Mouse (Mus musculus): ENCODE results near the gene Ptdss2. TPM values are rescaled to one million over a fixed set of nuclear protein-coding genes. Genes with fewer than 3 reads are reported as not detected.

Ptdss2 gene
- total and polyA plus RNA-seq, 2 experiments from 2014 or later, result 19.6 to 90.9 TPM

GRCm38 (mm10) chr7:141198121-141198520 is 75.9 kb downstream of the Ptdss2 start:
- Histone ChIP-seq H3K4me3 (ENCODE audit: low read depth, low read length) (no peak overlapping the region), H3K4me2 (ENCODE audit: low read depth, low read length, poor library complexity, severe bottlenecking) (no peak overlapping the region), H3K36me3 (ENCODE audit: insufficient read depth, low read length) (no peaks in the 10 kb centered on the region), H3K4me1 (ENCODE audit: insufficient read depth, low read length) (0 out of 2 replicates have a peak, but pooled peaks cover under 1% of the 10 kb centered on the region), H3K9ac (replicated peaks; ENCODE audit: low read length, poor library complexity, severe bottlenecking) (no peak overlapping the region), H3K9me3 (ENCODE audit: low read length) (no peaks in the 10 kb centered on the region), H3K27ac (ENCODE audit: low read depth, low read length) (no peak overlapping the region), H3K27me3 (ENCODE audit: insufficient read depth, low read length) (no peaks in the 10 kb centered on the region)
- no peak for TF ChIP-seq CTCF (IDR thresholded peaks at IDR 0.05)
- WGBS, result 93% methylated on average over 4 of the region's 4 CpGs
- no peak for ATAC-seq (ENCODE audit: low FRiP score)
- DNase-seq (ENCODE audit: low spot score), result no peak

GRCm38 (mm10) chr7:141204546-141204945 is 82.4 kb downstream of the Ptdss2 start:
- 74% methylated on average over 3 of the region's 3 CpGs for WGBS
- no peaks in the 10 kb centered on the region for H3K9me3 ChIP-seq (ENCODE audit: low read length)
- DNase-seq (ENCODE audit: low spot score) (no peak), ATAC-seq (ENCODE audit: low FRiP score) (no peak)
- no peak overlapping the region for H3K4me3 ChIP-seq (ENCODE audit: low read depth, low read length)
- no peaks in the 10 kb centered on the region for H3K36me3 ChIP-seq (ENCODE audit: insufficient read depth, low read length)
- H3K27me3 ChIP-seq (ENCODE audit: insufficient read depth, low read length), result no peaks in the 10 kb centered on the region
- no peak overlapping the region for H3K9ac ChIP-seq (replicated peaks; ENCODE audit: low read length, poor library complexity, severe bottlenecking)
- no peak for TF ChIP-seq CTCF (IDR thresholded peaks at IDR 0.05)
- H3K27ac ChIP-seq (ENCODE audit: low read depth, low read length), result no peak overlapping the region
- no peaks in the 10 kb centered on the region for H3K4me1 ChIP-seq (ENCODE audit: insufficient read depth, low read length)
- no peak overlapping the region for H3K4me2 ChIP-seq (ENCODE audit: low read depth, low read length, poor library complexity, severe bottlenecking)

GRCm38 (mm10) chr7:141205504-141205903 is 83.3 kb downstream of the Ptdss2 start:
- DNase-seq (ENCODE audit: low spot score), result no peak
- Histone ChIP-seq H3K4me3 (ENCODE audit: low read depth, low read length) (no peak overlapping the region), H3K27ac (ENCODE audit: low read depth, low read length) (no peak overlapping the region), H3K4me2 (ENCODE audit: low read depth, low read length, poor library complexity, severe bottlenecking) (no peak overlapping the region), H3K4me1 (ENCODE audit: insufficient read depth, low read length) (no peaks in the 10 kb centered on the region), H3K9me3 (ENCODE audit: low read length) (no peaks in the 10 kb centered on the region), H3K9ac (replicated peaks; ENCODE audit: low read length, poor library complexity, severe bottlenecking) (no peak overlapping the region), H3K27me3 (ENCODE audit: insufficient read depth, low read length) (no peaks in the 10 kb centered on the region), H3K36me3 (ENCODE audit: insufficient read depth, low read length) (no peaks in the 10 kb centered on the region)
- TF ChIP-seq CTCF (IDR thresholded peaks at IDR 0.05), result no peak
- no peak for ATAC-seq (ENCODE audit: low FRiP score)
- WGBS, result 89% methylated on average over 5 of the region's 5 CpGs

- no peak for TF ChIP-seq CTCF (IDR thresholded peaks at IDR 0.05)
- H3K9ac ChIP-seq (replicated peaks; ENCODE audit: low read length, poor library complexity, severe bottlenecking), result no peak overlapping the region
- ATAC-seq (ENCODE audit: low FRiP score) (no peak), DNase-seq (ENCODE audit: low spot score) (no peak)
- no peak overlapping the region for H3K4me2 ChIP-seq (ENCODE audit: low read depth, low read length, poor library complexity, severe bottlenecking)
- no peak overlapping the region for H3K4me3 ChIP-seq (ENCODE audit: low read depth, low read length)
- H3K27me3 ChIP-seq (ENCODE audit: insufficient read depth, low read length), result no peaks in the 10 kb centered on the region
- no peaks in the 10 kb centered on the region for H3K36me3 ChIP-seq (ENCODE audit: insufficient read depth, low read length)
- no peaks in the 10 kb centered on the region for H3K4me1 ChIP-seq (ENCODE audit: insufficient read depth, low read length)
- 93% methylated on average over 18 of the region's 18 CpGs for WGBS
- no peak overlapping the region for H3K27ac ChIP-seq (ENCODE audit: low read depth, low read length)
- H3K9me3 ChIP-seq (ENCODE audit: low read length), result no peaks in the 10 kb centered on the region
These were observed 84.2 kb downstream of the Ptdss2 start for GRCm38 (mm10) chr7:141206182-141206937.

Other genes starting within 250 kb of the Ptdss2 start
- gene Psmd13, start 240.4 kb upstream of the Ptdss2 start, total RNA-seq (2014; rRNA removed), result 107 and 136 TPM in 2 replicates
- gene Psmd13, start 240.4 kb upstream of the Ptdss2 start, polyA plus RNA-seq (2015; fragmentation: Nextera tagmentation; extraction: Ambion mirVana), result 245 and 265 TPM in 2 replicates
- 55.5 and 66.3 TPM in 2 replicates for gene Sirt3, start 240.1 kb upstream of the Ptdss2 start, total RNA-seq (2014; rRNA removed)
- gene Sirt3, start 240.1 kb upstream of the Ptdss2 start, polyA plus RNA-seq (2015; fragmentation: Nextera tagmentation; extraction: Ambion mirVana), result 60.9 and 72.3 TPM in 2 replicates
- gene Cox8b, start 221.9 kb upstream of the Ptdss2 start, total RNA-seq (2014; rRNA removed), result not detected in 2 replicates
- gene Cox8b, start 221.9 kb upstream of the Ptdss2 start, polyA plus RNA-seq (2015; fragmentation: Nextera tagmentation; extraction: Ambion mirVana), result not detected in 2 replicates
- 0.24 and 0.82 TPM in 2 replicates for gene Nlrp6, start 201.5 kb upstream of the Ptdss2 start, total RNA-seq (2014; rRNA removed)
- 0.90 and 0.99 TPM in 2 replicates for gene Nlrp6, start 201.5 kb upstream of the Ptdss2 start, polyA plus RNA-seq (2015; fragmentation: Nextera tagmentation; extraction: Ambion mirVana)
- 7.8 and 10.5 TPM in 2 replicates for gene Pgghg, start 181.0 kb upstream of the Ptdss2 start, total RNA-seq (2014; rRNA removed)
- gene Pgghg, start 181.0 kb upstream of the Ptdss2 start, polyA plus RNA-seq (2015; fragmentation: Nextera tagmentation; extraction: Ambion mirVana), result 4.3 and 4.4 TPM in 2 replicates
- 0.99 TPM in 1 of 2 replicates, not detected in the other for gene Ifitm5, start 172.1 kb upstream of the Ptdss2 start, total RNA-seq (2014; rRNA removed)
- 0.63 TPM in 1 of 2 replicates, not detected in the other for gene Ifitm5, start 172.1 kb upstream of the Ptdss2 start, polyA plus RNA-seq (2015; fragmentation: Nextera tagmentation; extraction: Ambion mirVana)
- not detected in 2 replicates for gene Gm45717, start 166.4 kb upstream of the Ptdss2 start, total RNA-seq (2014; rRNA removed)
- 0.81 TPM in 1 of 2 replicates, not detected in the other for gene Gm45717, start 166.4 kb upstream of the Ptdss2 start, polyA plus RNA-seq (2015; fragmentation: Nextera tagmentation; extraction: Ambion mirVana)
- 66.6 and 79.1 TPM in 2 replicates for gene Ifitm2, start 166.4 kb upstream of the Ptdss2 start, total RNA-seq (2014; rRNA removed)
- 200 and 218 TPM in 2 replicates for gene Ifitm2, start 166.4 kb upstream of the Ptdss2 start, polyA plus RNA-seq (2015; fragmentation: Nextera tagmentation; extraction: Ambion mirVana)
- 9.7 and 16.3 TPM in 2 replicates for gene Ifitm1, start 155.2 kb upstream of the Ptdss2 start, total RNA-seq (2014; rRNA removed)
- 14.6 and 21.2 TPM in 2 replicates for gene Ifitm1, start 155.2 kb upstream of the Ptdss2 start, polyA plus RNA-seq (2015; fragmentation: Nextera tagmentation; extraction: Ambion mirVana)
- gene Ifitm3, start 111.6 kb upstream of the Ptdss2 start, total RNA-seq (2014; rRNA removed), result 22.5 and 39.3 TPM in 2 replicates
- 67.8 and 80.5 TPM in 2 replicates for gene Ifitm3, start 111.6 kb upstream of the Ptdss2 start, polyA plus RNA-seq (2015; fragmentation: Nextera tagmentation; extraction: Ambion mirVana)
- 0.99 and 1.1 TPM in 2 replicates for gene Ifitm6, start 104.5 kb upstream of the Ptdss2 start, total RNA-seq (2014; rRNA removed)
- 0.81 and 0.83 TPM in 2 replicates for gene Ifitm6, start 104.5 kb upstream of the Ptdss2 start, polyA plus RNA-seq (2015; fragmentation: Nextera tagmentation; extraction: Ambion mirVana)
- not detected in 2 replicates for gene Gm17387, start 93.3 kb upstream of the Ptdss2 start, total RNA-seq (2014; rRNA removed)
- gene Gm17387, start 93.3 kb upstream of the Ptdss2 start, polyA plus RNA-seq (2015; fragmentation: Nextera tagmentation; extraction: Ambion mirVana), result not detected in 2 replicates
- 133 and 146 TPM in 2 replicates for gene B4galnt4, start 61.3 kb upstream of the Ptdss2 start, total RNA-seq (2014; rRNA removed)
- gene B4galnt4, start 61.3 kb upstream of the Ptdss2 start, polyA plus RNA-seq (2015; fragmentation: Nextera tagmentation; extraction: Ambion mirVana), result 52.1 and 53.9 TPM in 2 replicates
- gene Pkp3, start 44.2 kb upstream of the Ptdss2 start, total RNA-seq (2014; rRNA removed), result 0.49 TPM in 1 of 2 replicates, not detected in the other
- gene Pkp3, start 44.2 kb upstream of the Ptdss2 start, polyA plus RNA-seq (2015; fragmentation: Nextera tagmentation; extraction: Ambion mirVana), result not detected in 2 replicates
- 1.1 and 3.9 TPM in 2 replicates for gene Sigirr, start 21.8 kb upstream of the Ptdss2 start, total RNA-seq (2014; rRNA removed)
- gene Sigirr, start 21.8 kb upstream of the Ptdss2 start, polyA plus RNA-seq (2015; fragmentation: Nextera tagmentation; extraction: Ambion mirVana), result 1.8 and 2.0 TPM in 2 replicates
- 0.33 and 1.1 TPM in 2 replicates for gene Ano9, start 4.6 kb upstream of the Ptdss2 start, total RNA-seq (2014; rRNA removed)
- 0.50 and 0.72 TPM in 2 replicates for gene Ano9, start 4.6 kb upstream of the Ptdss2 start, polyA plus RNA-seq (2015; fragmentation: Nextera tagmentation; extraction: Ambion mirVana)
- gene Rnh1, start 50.5 kb downstream of the Ptdss2 start, total RNA-seq (2014; rRNA removed), result 39.1 and 47.1 TPM in 2 replicates
- 44.2 and 46.8 TPM in 2 replicates for gene Rnh1, start 50.5 kb downstream of the Ptdss2 start, polyA plus RNA-seq (2015; fragmentation: Nextera tagmentation; extraction: Ambion mirVana)
- 109 and 113 TPM in 2 replicates for gene Hras, start 71.6 kb downstream of the Ptdss2 start, total RNA-seq (2014; rRNA removed)
- 209 TPM in 2 replicates for gene Hras, start 71.6 kb downstream of the Ptdss2 start, polyA plus RNA-seq (2015; fragmentation: Nextera tagmentation; extraction: Ambion mirVana)
- gene Lrrc56, start 71.8 kb downstream of the Ptdss2 start, total RNA-seq (2014; rRNA removed), result 11.5 and 14.9 TPM in 2 replicates
- gene Lrrc56, start 71.8 kb downstream of the Ptdss2 start, polyA plus RNA-seq (2015; fragmentation: Nextera tagmentation; extraction: Ambion mirVana), result 8.6 TPM in 2 replicates
- gene Lmntd2, start 91.7 kb downstream of the Ptdss2 start, total RNA-seq (2014; rRNA removed), result not detected in 2 replicates
- gene Lmntd2, start 91.7 kb downstream of the Ptdss2 start, polyA plus RNA-seq (2015; fragmentation: Nextera tagmentation; extraction: Ambion mirVana), result 0.10 and 0.36 TPM in 2 replicates
- gene Rassf7, start 93.5 kb downstream of the Ptdss2 start, total RNA-seq (2014; rRNA removed), result 15.5 and 23.5 TPM in 2 replicates
- 20.7 and 21.7 TPM in 2 replicates for gene Rassf7, start 93.5 kb downstream of the Ptdss2 start, polyA plus RNA-seq (2015; fragmentation: Nextera tagmentation; extraction: Ambion mirVana)
- 46.3 and 54.6 TPM in 2 replicates for gene Phrf1, start 106.4 kb downstream of the Ptdss2 start, total RNA-seq (2014; rRNA removed)
- gene Phrf1, start 106.4 kb downstream of the Ptdss2 start, polyA plus RNA-seq (2015; fragmentation: Nextera tagmentation; extraction: Ambion mirVana), result 35.1 and 39.5 TPM in 2 replicates
- gene Irf7, start 144.1 kb downstream of the Ptdss2 start, total RNA-seq (2014; rRNA removed), result 3.9 and 4.5 TPM in 2 replicates
- gene Irf7, start 144.1 kb downstream of the Ptdss2 start, polyA plus RNA-seq (2015; fragmentation: Nextera tagmentation; extraction: Ambion mirVana), result 2.8 and 2.9 TPM in 2 replicates
- gene Cdhr5, start 154.4 kb downstream of the Ptdss2 start, total RNA-seq (2014; rRNA removed), result not detected in 2 replicates
- not detected in 2 replicates for gene Cdhr5, start 154.4 kb downstream of the Ptdss2 start, polyA plus RNA-seq (2015; fragmentation: Nextera tagmentation; extraction: Ambion mirVana)
- gene Sct, start 156.8 kb downstream of the Ptdss2 start, total RNA-seq (2014; rRNA removed), result 1.5 and 2.5 TPM in 2 replicates
- gene Sct, start 156.8 kb downstream of the Ptdss2 start, polyA plus RNA-seq (2015; fragmentation: Nextera tagmentation; extraction: Ambion mirVana), result 3.3 and 4.3 TPM in 2 replicates
- 0.55 and 0.61 TPM in 2 replicates for gene Drd4, start 169.6 kb downstream of the Ptdss2 start, total RNA-seq (2014; rRNA removed)
- gene Drd4, start 169.6 kb downstream of the Ptdss2 start, polyA plus RNA-seq (2015; fragmentation: Nextera tagmentation; extraction: Ambion mirVana), result 0.73 and 0.98 TPM in 2 replicates
- 246 and 289 TPM in 2 replicates for gene Deaf1, start 205.3 kb downstream of the Ptdss2 start, total RNA-seq (2014; rRNA removed)
- 291 and 306 TPM in 2 replicates for gene Deaf1, start 205.3 kb downstream of the Ptdss2 start, polyA plus RNA-seq (2015; fragmentation: Nextera tagmentation; extraction: Ambion mirVana)
- 25.8 and 29.1 TPM in 2 replicates for gene Tmem80, start 205.4 kb downstream of the Ptdss2 start, total RNA-seq (2014; rRNA removed)
- gene Tmem80, start 205.4 kb downstream of the Ptdss2 start, polyA plus RNA-seq (2015; fragmentation: Nextera tagmentation; extraction: Ambion mirVana), result 31.5 and 34.5 TPM in 2 replicates
- gene Eps8l2, start 216.5 kb downstream of the Ptdss2 start, total RNA-seq (2014; rRNA removed), result 2.4 and 3.1 TPM in 2 replicates
- gene Eps8l2, start 216.5 kb downstream of the Ptdss2 start, polyA plus RNA-seq (2015; fragmentation: Nextera tagmentation; extraction: Ambion mirVana), result 0.48 and 0.74 TPM in 2 replicates

Measured in midbrain, postnatal 0 days (tissue).